Comparison of ENCODE assay signal across 8 mouse cellular contexts in the genomic region with DNA sequence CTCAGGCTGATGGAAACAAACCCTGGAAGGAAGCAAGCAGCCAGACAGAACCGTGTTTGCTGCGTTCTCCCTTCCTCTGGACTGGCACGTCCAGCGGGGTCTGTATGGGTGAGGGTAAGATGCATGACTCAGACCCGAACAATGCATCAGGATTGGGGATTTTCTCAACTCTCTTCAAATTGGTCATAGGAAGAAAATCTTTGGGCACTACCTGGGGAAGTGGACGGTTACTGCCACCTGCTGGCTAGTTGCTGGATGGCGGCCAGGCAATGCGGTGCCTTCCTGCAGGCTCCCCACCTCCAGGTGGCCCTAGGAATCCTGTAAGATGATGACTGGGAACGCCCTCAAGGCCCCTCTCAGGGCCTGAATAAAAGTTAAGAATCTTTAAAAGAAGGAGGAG. TPM values are rescaled to one million over a fixed set of nuclear protein-coding genes. Genes with fewer than 3 reads are reported as not detected.
DNase-seq lines count a peak whose midpoint lies in the region; ATAC-seq and TF ChIP-seq lines count a peak whose summit lies in the region.

No protein-coding gene starts in this region.

- WGBS in hindbrain, embryonic 11.5 days, result 12% methylated on average over 9 of the region's 9 CpGs
- WGBS in hindbrain, embryonic 13.5 days, result 11% methylated on average over 9 of the region's 9 CpGs
- 2% methylated on average over 9 of the region's 9 CpGs for WGBS in kidney, adult 2 months
- 7% methylated on average over 9 of the region's 9 CpGs for WGBS in liver, adult 2 months
- 9% methylated on average over 9 of the region's 9 CpGs for WGBS in neural tube, embryonic 11.5 days
- 4% methylated on average over 9 of the region's 9 CpGs for WGBS in stomach, postnatal 0 days

- H3K9me3 ChIP-seq in hindbrain, embryonic 11.5 days (ENCODE audit: control insufficient read depth, low read length), result no peaks in the 10 kb centered on the region
- H3K9me3 ChIP-seq in hindbrain, embryonic 13.5 days, result no peaks in the 10 kb centered on the region
- no peaks in the 10 kb centered on the region for H3K9me3 ChIP-seq in neural tube, embryonic 11.5 days (ENCODE audit: control insufficient read depth, low read length)
- H3K9me3 ChIP-seq in stomach, postnatal 0 days (ENCODE audit: control insufficient read depth, low read length), result no peaks in the 10 kb centered on the region

- no peaks in the 10 kb centered on the region; the same call in 1 of the 2 replicates for H3K27me3 ChIP-seq in hindbrain, embryonic 11.5 days (ENCODE audit: control insufficient read depth, insufficient read depth, low read length)
- H3K27me3 ChIP-seq in hindbrain, embryonic 13.5 days, result peaks cover 14% of the 10 kb centered on the region
- H3K27me3 ChIP-seq in kidney, adult 2 months (replicated peaks; ENCODE audit: control insufficient read depth, insufficient read depth, low read length), result no peaks in the 10 kb centered on the region
- no peaks in the 10 kb centered on the region for H3K27me3 ChIP-seq in liver, adult 2 months (ENCODE audit: control insufficient read depth, insufficient read depth, low read length)
- no peaks in the 10 kb centered on the region for H3K27me3 ChIP-seq in neural tube, embryonic 11.5 days (ENCODE audit: control insufficient read depth, insufficient read depth, low read length)
- H3K27me3 ChIP-seq in stomach, postnatal 0 days (ENCODE audit: control insufficient read depth, insufficient read depth, low read length), result no peaks in the 10 kb centered on the region

- no peak overlapping the region for H3K9ac ChIP-seq in hindbrain, embryonic 11.5 days (ENCODE audit: low read depth, low read length)
- no peak overlapping the region for H3K9ac ChIP-seq in hindbrain, embryonic 13.5 days
- H3K9ac ChIP-seq in liver, adult 2 months (ENCODE audit: low read depth, low read length), result no peak overlapping the region
- no peak overlapping the region for H3K9ac ChIP-seq in neural tube, embryonic 11.5 days (ENCODE audit: low read length)
- H3K9ac ChIP-seq in stomach, postnatal 0 days (ENCODE audit: low read length), result no peak overlapping the region

- DNase-seq in hindbrain, embryonic 11.5 days (ENCODE audit: low spot score), result peak; percentile 82
- peak; percentile 79 to 86 for DNase-seq in cerebellum, postnatal 4 days (ENCODE audit: low spot score in 2 of 2)
- DNase-seq in gastrocnemius, postnatal 10 days, result peak; percentile 88
- peak; percentile 80 for DNase-seq in kidney, adult 2 months
- peak; percentile 55 for DNase-seq in liver, adult 2 months (ENCODE audit: extremely low read depth, low read depth, low spot score)
- peak; percentile 81 for DNase-seq in neural tube, embryonic 11.5 days (ENCODE audit: low spot score)
- peak; percentile 85 for DNase-seq in stomach, postnatal 0 days (ENCODE audit: low spot score)

- no peak for TF ChIP-seq POLR2A in kidney, adult 2 months (IDR thresholded peaks at IDR 0.05; ENCODE audit: low read depth, low read length)
- no peak for TF ChIP-seq POLR2A in liver, adult 2 months (IDR thresholded peaks at IDR 0.05; ENCODE audit: extremely low read depth, insufficient read depth, low read length)

- H3K79me2 ChIP-seq in liver, adult 2 months (ENCODE audit: control insufficient read depth, insufficient read depth, low read length), result no peaks in the 10 kb centered on the region

- TF ChIP-seq EP300 in stomach, postnatal 0 days (optimal IDR thresholded peaks at IDR 0.05), result no peak

- peak; percentile 96 for TF ChIP-seq CTCF in kidney, adult 2 months (conservative IDR thresholded peaks at IDR 0.05; ENCODE audit: insufficient read depth, insufficient read length, low read depth, low read length)
- peak; percentile 96 for TF ChIP-seq CTCF in liver, adult 2 months (IDR thresholded peaks at IDR 0.05; ENCODE audit: low read depth, low read length)
- peak; percentile 97 for TF ChIP-seq CTCF in stomach, postnatal 0 days (IDR thresholded peaks at IDR 0.05; ENCODE audit: low read depth)

- no peaks in the 10 kb centered on the region for H3K36me3 ChIP-seq in hindbrain, embryonic 11.5 days (ENCODE audit: control insufficient read depth, insufficient read depth, low read length)
- H3K36me3 ChIP-seq in hindbrain, embryonic 13.5 days, result no peaks in the 10 kb centered on the region
- no peaks in the 10 kb centered on the region for H3K36me3 ChIP-seq in kidney, adult 2 months (ENCODE audit: control insufficient read depth, insufficient read depth, low read length)
- H3K36me3 ChIP-seq in liver, adult 2 months (ENCODE audit: control insufficient read depth, insufficient read depth, low read length), result no peaks in the 10 kb centered on the region
- no peaks in the 10 kb centered on the region for H3K36me3 ChIP-seq in neural tube, embryonic 11.5 days (ENCODE audit: control insufficient read depth, insufficient read depth, low read length)
- H3K36me3 ChIP-seq in stomach, postnatal 0 days (ENCODE audit: control insufficient read depth, insufficient read depth, low read length), result no peaks in the 10 kb centered on the region

- no peaks in the 10 kb centered on the region for H3K4me1 ChIP-seq in hindbrain, embryonic 11.5 days (replicated peaks; ENCODE audit: control insufficient read depth, insufficient read depth, low read length)
- H3K4me1 ChIP-seq in hindbrain, embryonic 13.5 days (replicated peaks), result no peaks in the 10 kb centered on the region
- H3K4me1 ChIP-seq in kidney, adult 2 months (ENCODE audit: control insufficient read depth, insufficient read depth, low read length), result no peaks in the 10 kb centered on the region
- H3K4me1 ChIP-seq in liver, adult 2 months (ENCODE audit: control insufficient read depth, insufficient read depth, low read length), result no peaks in the 10 kb centered on the region
- no peaks in the 10 kb centered on the region for H3K4me1 ChIP-seq in neural tube, embryonic 11.5 days (ENCODE audit: control insufficient read depth, insufficient read depth, low read length)
- no peaks in the 10 kb centered on the region for H3K4me1 ChIP-seq in stomach, postnatal 0 days (replicated peaks; ENCODE audit: control insufficient read depth, insufficient read depth)

- no peak overlapping the region for H3K4me2 ChIP-seq in hindbrain, embryonic 11.5 days (replicated peaks; ENCODE audit: low read depth, low read length)
- no peak overlapping the region for H3K4me2 ChIP-seq in hindbrain, embryonic 13.5 days
- H3K4me2 ChIP-seq in neural tube, embryonic 11.5 days (ENCODE audit: low read depth), result no peak overlapping the region
- no peak overlapping the region for H3K4me2 ChIP-seq in stomach, postnatal 0 days (replicated peaks; ENCODE audit: low read depth)

- no peak for ATAC-seq in hindbrain, embryonic 11.5 days (ENCODE audit: low FRiP score)
- no peak for ATAC-seq in hindbrain, embryonic 13.5 days (ENCODE audit: low FRiP score)
- no peak for ATAC-seq in neural tube, embryonic 11.5 days (ENCODE audit: insufficient read depth, low FRiP score, low TSS enrichment)
- peak; percentile 77 for ATAC-seq in stomach, postnatal 0 days (ENCODE audit: low FRiP score, low TSS enrichment)

- H3K4me3 ChIP-seq in hindbrain, embryonic 11.5 days (ENCODE audit: low read depth, low read length), result no peak overlapping the region
- no peak overlapping the region for H3K4me3 ChIP-seq in hindbrain, embryonic 13.5 days
- H3K4me3 ChIP-seq in kidney, adult 2 months (ENCODE audit: insufficient read depth, low read depth, low read length), result no peak overlapping the region
- H3K4me3 ChIP-seq in liver, adult 2 months (ENCODE audit: insufficient read depth, low read depth, low read length), result no peak overlapping the region
- H3K4me3 ChIP-seq in neural tube, embryonic 11.5 days (ENCODE audit: low read depth, low read length), result no peak overlapping the region
- H3K4me3 ChIP-seq in stomach, postnatal 0 days (ENCODE audit: low read depth, low read length), result no peak overlapping the region

- no peak overlapping the region for H3K27ac ChIP-seq in hindbrain, embryonic 11.5 days (ENCODE audit: low read depth, low read length)
- no peak overlapping the region for H3K27ac ChIP-seq in hindbrain, embryonic 13.5 days
- H3K27ac ChIP-seq in kidney, adult 2 months (ENCODE audit: insufficient read depth, low read depth, low read length), result no peak overlapping the region
- H3K27ac ChIP-seq in liver, adult 2 months (replicated peaks; ENCODE audit: insufficient read depth, low read depth, low read length), result no peak overlapping the region
- H3K27ac ChIP-seq in neural tube, embryonic 11.5 days (ENCODE audit: low read depth, low read length), result no peak overlapping the region
- H3K27ac ChIP-seq in stomach, postnatal 0 days (replicated peaks), result no peak overlapping the region

RNA-seq across cellular contexts. Expression of a gene that starts 6.3 kb away (rescaled TPM):
- polyA plus RNA-seq in hindbrain, embryonic 11.5 days (2014; fragmentation: Nextera tagmentation; extraction: Ambion mirVana), result 90.2 and 91.6 TPM in 2 replicates
- 59.3 and 61.1 TPM in 2 replicates for polyA plus RNA-seq in hindbrain, embryonic 13.5 days (2015; fragmentation: Nextera tagmentation; extraction: Ambion mirVana)
- 100 to 1,000 TPM; 297 to 313 TPM for total RNA-seq in gastrocnemius, postnatal 10 days (2021)
- polyA plus RNA-seq in kidney, adult 2 months (2012; rRNA removed), result 76.5 and 87.9 TPM in 2 replicates
- total RNA-seq in liver, adult 2 months (2014; rRNA removed), result 111 and 120 TPM in 2 replicates
- 87.5 and 91.3 TPM in 2 replicates for polyA plus RNA-seq in liver, adult 2 months (2012; rRNA removed)
- 90.1 and 91.8 TPM in 2 replicates for polyA plus RNA-seq in neural tube, embryonic 11.5 days (2014; fragmentation: Nextera tagmentation; extraction: Ambion mirVana)
- polyA plus RNA-seq in stomach, postnatal 0 days (2015; fragmentation: Nextera tagmentation; extraction: Ambion mirVana), result 140 and 141 TPM in 2 replicates

RNA-seq across cellular contexts. Expression of a gene that starts 38.3 kb away (rescaled TPM):
- 0.36 and 1.1 TPM in 2 replicates for polyA plus RNA-seq in hindbrain, embryonic 11.5 days (2014; fragmentation: Nextera tagmentation; extraction: Ambion mirVana)
- 0.22 and 0.31 TPM in 2 replicates for polyA plus RNA-seq in hindbrain, embryonic 13.5 days (2015; fragmentation: Nextera tagmentation; extraction: Ambion mirVana)
- 10 to 100 TPM; 14.1 to 14.4 TPM for total RNA-seq in gastrocnemius, postnatal 10 days (2021)
- polyA plus RNA-seq in kidney, adult 2 months (2012; rRNA removed), result 1.6 and 2.0 TPM in 2 replicates
- total RNA-seq in liver, adult 2 months (2014; rRNA removed), result 0.13 and 0.55 TPM in 2 replicates
- polyA plus RNA-seq in liver, adult 2 months (2012; rRNA removed), result 0.43 TPM in 1 of 2 replicates, not detected in the other
- polyA plus RNA-seq in neural tube, embryonic 11.5 days (2014; fragmentation: Nextera tagmentation; extraction: Ambion mirVana), result 0.32 and 0.73 TPM in 2 replicates
- polyA plus RNA-seq in stomach, postnatal 0 days (2015; fragmentation: Nextera tagmentation; extraction: Ambion mirVana), result 5.1 and 5.4 TPM in 2 replicates

RNA-seq across cellular contexts. Expression of a gene that starts 58.3 kb away (rescaled TPM):
- 14.1 and 15.6 TPM in 2 replicates for polyA plus RNA-seq in hindbrain, embryonic 11.5 days (2014; fragmentation: Nextera tagmentation; extraction: Ambion mirVana)
- 19.2 and 20.3 TPM in 2 replicates for polyA plus RNA-seq in hindbrain, embryonic 13.5 days (2015; fragmentation: Nextera tagmentation; extraction: Ambion mirVana)
- 10 to 100 TPM; 12.3 to 14.5 TPM for total RNA-seq in gastrocnemius, postnatal 10 days (2021)
- 216 TPM in 2 replicates for polyA plus RNA-seq in kidney, adult 2 months (2012; rRNA removed)
- 41.1 and 61.8 TPM in 2 replicates for total RNA-seq in liver, adult 2 months (2014; rRNA removed)
- polyA plus RNA-seq in liver, adult 2 months (2012; rRNA removed), result 64.6 and 73.6 TPM in 2 replicates
- 13.6 and 13.8 TPM in 2 replicates for polyA plus RNA-seq in neural tube, embryonic 11.5 days (2014; fragmentation: Nextera tagmentation; extraction: Ambion mirVana)
- 84.3 and 89.3 TPM in 2 replicates for polyA plus RNA-seq in stomach, postnatal 0 days (2015; fragmentation: Nextera tagmentation; extraction: Ambion mirVana)
